15 mouse cellular contexts compared by ENCODE assay signal in the genomic region with DNA sequence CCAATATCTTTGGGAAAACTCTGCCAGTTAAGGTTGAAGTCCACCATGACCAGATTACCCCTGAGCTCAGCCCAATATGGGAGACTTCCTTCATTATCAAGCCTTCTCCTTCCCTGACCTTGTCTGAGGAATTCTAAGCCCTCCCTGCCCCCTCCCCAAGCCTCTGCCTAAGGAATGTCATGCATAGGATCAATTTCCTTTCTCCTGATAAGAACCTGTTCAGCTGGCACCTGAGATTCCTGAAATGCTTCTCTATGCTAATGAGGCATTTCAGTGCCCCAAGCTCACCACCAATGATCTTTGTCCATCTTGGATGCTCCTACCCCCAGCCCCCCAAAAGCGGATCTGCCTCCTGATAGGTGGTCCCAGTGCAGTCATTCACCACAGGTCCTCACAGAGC.
"Had no signal": no experiment of that assay in that cellular context is flagged by ENCODE, and none has a peak within 500 bp of the region (broad histone marks: within the 10 kb centered on the region; RNA-seq: fewer than 3 reads in every experiment).

No protein-coding gene starts in this region.

- H3K4me1 ChIP-seq: midbrain, embryonic 15.5 days; neural tube, embryonic 12.5 days had no signal

- H3K4me3 ChIP-seq: megakaryocyte, embryonic 14.5 days; midbrain, embryonic 13.5 days; midbrain, embryonic 15.5 days; neural tube, embryonic 12.5 days had no signal

- H3K9me3 ChIP-seq: megakaryocyte, embryonic 14.5 days; midbrain, embryonic 13.5 days; midbrain, embryonic 15.5 days; neural tube, embryonic 12.5 days had no signal

- DNase-seq: liver, postnatal 0 days; lung, adult 2 months; lung, postnatal 10 days; lung, postnatal 36 days; right cerebral cortex, postnatal 14 days; right cerebral cortex, postnatal 4 days; spleen, adult 18-20 months; thymus, adult 18-20 months; thymus, postnatal 14 days; thymus, postnatal 36 days had no signal

- H3K9ac ChIP-seq: liver, postnatal 0 days; midbrain, embryonic 13.5 days; midbrain, embryonic 15.5 days; neural tube, embryonic 12.5 days had no signal

- H3K27ac ChIP-seq: macrophage; midbrain, embryonic 13.5 days; midbrain, embryonic 15.5 days; neural tube, embryonic 12.5 days had no signal

- H3K36me3 ChIP-seq: midbrain, embryonic 13.5 days; midbrain, embryonic 15.5 days; neural tube, embryonic 12.5 days had no signal

- H3K27me3 ChIP-seq: megakaryocyte, embryonic 14.5 days; midbrain, embryonic 13.5 days; midbrain, embryonic 15.5 days; neural tube, embryonic 12.5 days had no signal
